ENCODE assay signal across 11 mouse cellular contexts in the genomic region with DNA sequence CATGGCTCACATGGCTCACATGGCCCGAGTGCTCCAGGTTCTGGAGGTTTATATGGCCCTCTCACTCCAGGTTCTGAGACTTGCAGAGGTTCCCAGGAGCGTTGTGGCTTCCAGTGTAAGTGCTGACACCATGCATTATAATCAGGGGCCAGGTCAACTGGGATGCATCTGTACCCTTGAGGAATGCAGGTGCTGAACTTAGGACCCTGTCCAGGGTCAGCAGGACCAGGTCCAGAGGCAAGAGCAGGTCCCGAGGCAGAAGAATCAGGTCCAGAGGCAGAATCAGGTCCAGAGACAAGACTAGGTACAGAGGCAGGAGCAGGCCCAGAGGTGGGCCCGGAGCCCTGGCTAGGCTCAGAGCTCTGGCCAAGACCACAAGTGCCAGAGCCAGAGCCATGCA. TPM values are rescaled to one million over a fixed set of nuclear protein-coding genes. Genes with fewer than 3 reads are reported as not detected.
DNase-seq lines count a peak whose midpoint lies in the region; ATAC-seq and TF ChIP-seq lines count a peak whose summit lies in the region.
"Had no signal": no experiment of that assay in that cellular context is flagged by ENCODE, and none has a peak within 500 bp of the region (broad histone marks: within the 10 kb centered on the region; RNA-seq: fewer than 3 reads in every experiment).

No protein-coding gene starts in this region.

- H3K4me2 ChIP-seq in forebrain, embryonic 14.5 days (ENCODE audit: low read length) = peak overlapping the region; percentile 41; the same call in 1 of the 2 replicates
- H3K4me2 ChIP-seq in midbrain, postnatal 0 days (ENCODE audit: low read depth, low read length, poor library complexity, severe bottlenecking) = peak overlapping the region; percentile 45

- TF ChIP-seq CTCF in layer of hippocampus, adult 2 months (conservative IDR thresholded peaks at IDR 0.05) = no peak
- TF ChIP-seq CTCF in midbrain, postnatal 0 days (IDR thresholded peaks at IDR 0.05) = no peak

- no peaks in the 10 kb centered on the region for H3K27me3 ChIP-seq in forebrain, embryonic 14.5 days (replicated peaks; ENCODE audit: control insufficient read depth, insufficient read depth, low read length)
- H3K27me3 ChIP-seq in midbrain, postnatal 0 days (ENCODE audit: insufficient read depth, low read length) = no peaks in the 10 kb centered on the region

- 0 out of 2 replicates have a peak overlapping the region, but pooled peaks have one; percentile 17 for H3K9ac ChIP-seq in forebrain, embryonic 14.5 days (ENCODE audit: low read length)
- H3K9ac ChIP-seq in midbrain, postnatal 0 days (replicated peaks; ENCODE audit: low read length, poor library complexity, severe bottlenecking) = no peak overlapping the region; the same call in 1 of the 2 replicates

- no peak for DNase-seq in layer of hippocampus, adult 2 months (ENCODE audit: low spot score in 2 of 2)
- DNase-seq in layer of hippocampus, postnatal 14 days (ENCODE audit: low spot score in 2 of 2) = no peak
- DNase-seq in forebrain, embryonic 14.5 days (ENCODE audit: low spot score) = no peak
- DNase-seq in kidney, postnatal 25 days = peak; percentile 54 to 85
- DNase-seq in midbrain, postnatal 0 days (ENCODE audit: low spot score) = no peak
- no peak for DNase-seq in urinary bladder, postnatal 25 days (ENCODE audit: low spot score)
- DNase-seq in right cerebral cortex, postnatal 4 days = no peak
- no peak for DNase-seq in embryo, embryonic 10 days (ENCODE audit: low spot score)
- DNase-seq: cerebellum, adult 18-20 months had no signal

- H3K27ac ChIP-seq in layer of hippocampus, adult 2 months = peak overlapping the region; percentile 21; the same call in 1 of the 2 replicates
- no peak overlapping the region for H3K27ac ChIP-seq in forebrain, embryonic 14.5 days (ENCODE audit: low read depth, low read length)
- H3K27ac ChIP-seq in midbrain, postnatal 0 days (ENCODE audit: low read depth, low read length) = no peak overlapping the region
- H3K27ac ChIP-seq: gastrocnemius, adult 2 months had no signal

- no peak for ATAC-seq in forebrain, embryonic 14.5 days
- no peak for ATAC-seq in midbrain, postnatal 0 days (ENCODE audit: low FRiP score)
- ATAC-seq: intestine, embryonic 16.5 days had no signal

- peaks cover 5% of the 10 kb centered on the region; the same call in 1 of the 2 replicates for H3K36me3 ChIP-seq in forebrain, embryonic 14.5 days (ENCODE audit: control insufficient read depth, insufficient read depth, low read length)
- H3K36me3 ChIP-seq in midbrain, postnatal 0 days (ENCODE audit: insufficient read depth, low read length) = peaks cover 12% of the 10 kb centered on the region; the same call in 1 of the 2 replicates

- H3K4me3 ChIP-seq in layer of hippocampus, adult 2 months = no peak overlapping the region
- peak overlapping the region; percentile 17; the same call in 1 of the 2 replicates for H3K4me3 ChIP-seq in forebrain, embryonic 14.5 days (ENCODE audit: low read depth, low read length)
- peak overlapping the region; percentile 26; the same call in 1 of the 2 replicates for H3K4me3 ChIP-seq in midbrain, postnatal 0 days (ENCODE audit: low read depth, low read length)

- 91% methylated on average over 4 of the region's 4 CpGs for WGBS in forebrain, embryonic 14.5 days
- WGBS in midbrain, postnatal 0 days = 92% methylated on average over 4 of the region's 4 CpGs

- H3K4me1 ChIP-seq in forebrain, embryonic 14.5 days (ENCODE audit: control insufficient read depth, insufficient read depth, low read length) = peaks cover 6% of the 10 kb centered on the region
- no peaks in the 10 kb centered on the region for H3K4me1 ChIP-seq in midbrain, postnatal 0 days (ENCODE audit: insufficient read depth, low read length)

- 0 out of 2 replicates have a peak, but pooled peaks cover 3% of the 10 kb centered on the region for H3K9me3 ChIP-seq in forebrain, embryonic 14.5 days (replicated peaks; ENCODE audit: control insufficient read depth, low read length)
- H3K9me3 ChIP-seq in midbrain, postnatal 0 days (ENCODE audit: low read length) = no peaks in the 10 kb centered on the region

RNA-seq across cellular contexts. Expression of a gene that starts 0.7 kb away (rescaled TPM):
- 1 to 10 TPM; 2.0 to 2.5 TPM for total RNA-seq in layer of hippocampus, adult 2 months (2021)
- total RNA-seq in layer of hippocampus, postnatal 14 days (2021) = 1 to 10 TPM in 1 of 2 experiments, under 1 TPM in 1; 0.98 to 2.3 TPM
- polyA plus RNA-seq in forebrain, embryonic 14.5 days (2014; fragmentation: Nextera tagmentation; extraction: Ambion mirVana) = 4.2 and 5.7 TPM in 2 replicates
- 9.3 and 10.2 TPM in 2 replicates for total RNA-seq in midbrain, postnatal 0 days (2014; rRNA removed)
- 7.3 and 8.5 TPM in 2 replicates for polyA plus RNA-seq in midbrain, postnatal 0 days (2015; fragmentation: Nextera tagmentation; extraction: Ambion mirVana)

RNA-seq across cellular contexts. Expression of a gene that starts 3.5 kb away (rescaled TPM):
- 10 to 100 TPM; 31.4 to 32.9 TPM for total RNA-seq in layer of hippocampus, adult 2 months (2021)
- total RNA-seq in layer of hippocampus, postnatal 14 days (2021) = 10 to 100 TPM; 33.1 to 37.8 TPM
- polyA plus RNA-seq in forebrain, embryonic 14.5 days (2014; fragmentation: Nextera tagmentation; extraction: Ambion mirVana) = 67.0 and 82.7 TPM in 2 replicates
- total RNA-seq in midbrain, postnatal 0 days (2014; rRNA removed) = 51.6 and 60.7 TPM in 2 replicates
- polyA plus RNA-seq in midbrain, postnatal 0 days (2015; fragmentation: Nextera tagmentation; extraction: Ambion mirVana) = 80.1 and 83.1 TPM in 2 replicates

RNA-seq across cellular contexts. Expression of a gene that starts 16.0 kb away (rescaled TPM):
- 10 to 100 TPM; 74.8 to 75.5 TPM for total RNA-seq in layer of hippocampus, adult 2 months (2021)
- total RNA-seq in layer of hippocampus, postnatal 14 days (2021) = 10 to 100 TPM; 55.8 to 57.6 TPM
- polyA plus RNA-seq in forebrain, embryonic 14.5 days (2014; fragmentation: Nextera tagmentation; extraction: Ambion mirVana) = 5.6 and 7.3 TPM in 2 replicates
- total RNA-seq in midbrain, postnatal 0 days (2014; rRNA removed) = 28.7 and 30.0 TPM in 2 replicates
- 9.3 and 13.7 TPM in 2 replicates for polyA plus RNA-seq in midbrain, postnatal 0 days (2015; fragmentation: Nextera tagmentation; extraction: Ambion mirVana)

RNA-seq across cellular contexts. Expression of a gene that starts 16.2 kb away (rescaled TPM):
- total RNA-seq in layer of hippocampus, adult 2 months (2021) = 1 to 10 TPM; 1.4 to 1.5 TPM
- total RNA-seq in layer of hippocampus, postnatal 14 days (2021) = 1 to 10 TPM; 1.2 TPM
- 2.1 and 2.2 TPM in 2 replicates for polyA plus RNA-seq in forebrain, embryonic 14.5 days (2014; fragmentation: Nextera tagmentation; extraction: Ambion mirVana)
- 0.09 TPM in 1 of 2 replicates, not detected in the other for total RNA-seq in midbrain, postnatal 0 days (2014; rRNA removed)
- polyA plus RNA-seq in midbrain, postnatal 0 days (2015; fragmentation: Nextera tagmentation; extraction: Ambion mirVana) = 1.4 and 1.5 TPM in 2 replicates

RNA-seq across cellular contexts. Expression of a gene that starts 21.0 kb away (rescaled TPM):
- 10 to 100 TPM; 57.4 to 59.3 TPM for total RNA-seq in layer of hippocampus, adult 2 months (2021)
- 10 to 100 TPM; 46.9 to 50.0 TPM for total RNA-seq in layer of hippocampus, postnatal 14 days (2021)
- 10.7 and 11.2 TPM in 2 replicates for polyA plus RNA-seq in forebrain, embryonic 14.5 days (2014; fragmentation: Nextera tagmentation; extraction: Ambion mirVana)
- 28.2 and 30.5 TPM in 2 replicates for total RNA-seq in midbrain, postnatal 0 days (2014; rRNA removed)
- polyA plus RNA-seq in midbrain, postnatal 0 days (2015; fragmentation: Nextera tagmentation; extraction: Ambion mirVana) = 8.1 and 8.6 TPM in 2 replicates

Comparison
In these comparisons a context has a peak if more than half of its experiments do, and no peak if none do; other contexts are left out.
1. DNase-seq: peak in kidney, postnatal 25 days (2 of 2); none in layer of hippocampus, adult 2 months (0 of 2), layer of hippocampus, postnatal 14 days (0 of 2), forebrain, embryonic 14.5 days (single experiment), midbrain, postnatal 0 days (single experiment), urinary bladder, postnatal 25 days (single experiment), right cerebral cortex, postnatal 4 days (single experiment) and embryo, embryonic 10 days (single experiment).